Mouse (Mus musculus): ENCODE measurements around the gene Sepsecs. TPM values are rescaled to one million over a fixed set of nuclear protein-coding genes. Genes with fewer than 3 reads are reported as not detected.

The Sepsecs gene
- 13.9 to 19.0 TPM (median 16.6 TPM) in 4 replicates for total RNA-seq (2023; ENCODE audit: inconsistent age)

GRCm38 (mm10) chr5:52669426-52670191 lies at the start of gene Sepsecs:
Gene Sepsecs, minus strand, starts transcription at chr5:52669708.

Other genes starting within 250 kb of the Sepsecs start
- not detected in 4 replicates for gene Ccdc149, start 198.2 kb downstream of the Sepsecs start, total RNA-seq (2023; ENCODE audit: inconsistent age)
- not detected in 4 replicates for gene Lgi2, start 103.2 kb downstream of the Sepsecs start, total RNA-seq (2023; ENCODE audit: inconsistent age)
- 12.9 to 17.5 TPM (median 14.9 TPM) in 4 replicates for gene Pi4k2b, start 71.9 kb upstream of the Sepsecs start, total RNA-seq (2023; ENCODE audit: inconsistent age)
- 14.1 to 17.8 TPM (median 14.7 TPM) in 4 replicates for gene Zcchc4, start 105.7 kb upstream of the Sepsecs start, total RNA-seq (2023; ENCODE audit: inconsistent age)
- gene Anapc4, start 164.3 kb upstream of the Sepsecs start, total RNA-seq (2023; ENCODE audit: inconsistent age): 57.8 to 63.0 TPM (median 60.1 TPM) in 4 replicates